14 mouse cellular contexts compared by ENCODE assay signal in genomic region chr12:100042116-100042515, GRCm38 (mm10).
"Had no signal": no experiment of that assay in that cellular context is flagged by ENCODE, and none has a peak within 500 bp of the region (broad histone marks: within the 10 kb centered on the region; RNA-seq: fewer than 3 reads in every experiment).

No protein-coding gene starts in this region.

- H3K27me3 ChIP-seq: liver, embryonic 15.5 days; neural tube, embryonic 12.5 days; stomach, embryonic 15.5 days had no signal

- H3K9ac ChIP-seq: liver, embryonic 15.5 days; neural tube, embryonic 12.5 days; stomach, embryonic 15.5 days had no signal

- H3K9me3 ChIP-seq: limb, embryonic 10.5 days; liver, embryonic 15.5 days; neural tube, embryonic 12.5 days; stomach, embryonic 15.5 days had no signal

- H3K4me2 ChIP-seq: liver, embryonic 11.5 days; liver, embryonic 15.5 days; neural tube, embryonic 12.5 days; stomach, embryonic 15.5 days had no signal

- H3K36me3 ChIP-seq: limb, embryonic 10.5 days; liver, embryonic 15.5 days; neural tube, embryonic 12.5 days; stomach, embryonic 15.5 days had no signal

- H3K27ac ChIP-seq: limb, embryonic 10.5 days; liver, embryonic 15.5 days; macrophage; neural tube, embryonic 12.5 days; stomach, embryonic 15.5 days had no signal

- ATAC-seq: lung, postnatal 0 days had no signal

- H3K4me1 ChIP-seq: limb, embryonic 10.5 days; liver, embryonic 15.5 days; neural tube, embryonic 12.5 days; stomach, embryonic 15.5 days had no signal

- DNase-seq: kidney, adult 11 months; kidney, postnatal 14 days; lung, adult 2 months; midbrain, embryonic 14.5 days; thymus, adult 2 months; thymus, postnatal 25 days had no signal

- H3K4me3 ChIP-seq: limb, embryonic 10.5 days; liver, embryonic 15.5 days; myocyte; neural tube, embryonic 12.5 days; stomach, embryonic 15.5 days had no signal
